Mouse (Mus musculus) small intestine, adult 2 months (tissue): ENCODE results near the gene Cd109.

Experiments used
- CTCF ChIP-seq: fragments of 200-500 bp; IDR thresholded peaks from 2 replicates; pipeline ENCODE4 v1.5.1; 2012; ENCODE audit warnings: low read depth, mild to moderate bottlenecking, control low read depth, inconsistent platforms, low read length, moderate library complexity, mixed read lengths; ENCODE audit not compliant: insufficient replicate concordance, insufficient read length; ENCODE audit errors: extremely low read depth
- POLR2A ChIP-seq: fragments of 200-500 bp; IDR thresholded peaks from 2 replicates; pipeline ENCODE4 v1.6.1; 2012; ENCODE audit warnings: low read depth, mild to moderate bottlenecking, control low read depth, inconsistent platforms, low read length, moderate library complexity

- no peak for TF ChIP-seq CTCF
- TF ChIP-seq POLR2A, result no peak
These were observed 45.4 kb upstream of the Cd109 start for GRCm38 (mm10) chr9:78569934-78570333.
